Mouse (Mus musculus) kidney, embryonic 16.5 days (tissue): Measurements from ENCODE around the gene Rpl36al. TPM values are rescaled to one million over a fixed set of nuclear protein-coding genes. Genes with fewer than 3 reads are reported as not detected.
A peak's percentile ranks its signal among the peaks of the same experiment; 100 is the strongest.

ENCODE experiments used
- ATAC-seq: fragments of 200-750 bp; cut with Nextera tagmentation; 2 replicates; pipeline ENCODE4 v1.8.0; 2017; ENCODE audit warnings: moderate TSS enrichment; ENCODE audit not compliant: low FRiP score, low TSS enrichment
- H3K27ac ChIP-seq: fragments of 300-500 bp; sonication (generic); 2 replicates; pipeline ENCODE4 v1.5.1; 2014; ENCODE audit warnings: low read length
- H3K27me3 ChIP-seq: fragments of 300-500 bp; sonication (generic); 2 replicates; pipeline ENCODE4 v1.6.1; 2014; ENCODE audit warnings: low read length, control low read depth, mixed read lengths; ENCODE audit not compliant: insufficient read depth
- H3K36me3 ChIP-seq: fragments of 300-500 bp; sonication (generic); 2 replicates; pipeline ENCODE4 v1.6.1; 2014; ENCODE audit warnings: low read length, control low read depth, mixed read lengths; ENCODE audit not compliant: insufficient read depth
- H3K4me1 ChIP-seq: fragments of 300-500 bp; sonication (generic); 2 replicates; pipeline ENCODE4 v1.6.1; 2014; ENCODE audit warnings: low read length, control low read depth, mixed read lengths; ENCODE audit not compliant: insufficient read depth
- H3K4me2 ChIP-seq: fragments of 300-500 bp; sonication (generic); replicated peaks from 2 replicates; pipeline ENCODE4 v1.6.1; 2014; ENCODE audit warnings: low read depth, low read length
- H3K4me3 ChIP-seq: fragments of 300-500 bp; sonication (generic); 2 replicates; pipeline ENCODE4 v1.5.1; 2014; ENCODE audit warnings: mild to moderate bottlenecking, low read length
- H3K9ac ChIP-seq: fragments of 300-500 bp; sonication (generic); replicated peaks from 2 replicates; pipeline ENCODE4 v1.6.1; 2014; ENCODE audit warnings: low read length
- H3K9me3 ChIP-seq: fragments of 300-500 bp; sonication (generic); 2 replicates; pipeline ENCODE4 v1.6.1; 2016; ENCODE audit warnings: low read length, control low read depth
- WGBS: fragments of 180-500 bp; shearing (Covaris S2); extraction: QIAGEN DNeasy Blood & Tissue Kit; methylation state at CpG from one replicate; pipeline ENCODE4 v1.1.7; 2014; 5-methylcytosine and 5-hydroxymethylcytosine counted together
- polyA plus RNA-seq: library from polyadenylated mRNA; unstranded; fragments of >200 nt; fragmentation: Nextera tagmentation; extraction: Ambion mirVana; gene quantifications from 2 replicates; pipeline ENCODE4 v1.2.1, GENCODE M21; 2015

Gene Rpl36al
- polyA plus RNA-seq, 1 experiment from 2014 or later = 471 TPM

DNA sequence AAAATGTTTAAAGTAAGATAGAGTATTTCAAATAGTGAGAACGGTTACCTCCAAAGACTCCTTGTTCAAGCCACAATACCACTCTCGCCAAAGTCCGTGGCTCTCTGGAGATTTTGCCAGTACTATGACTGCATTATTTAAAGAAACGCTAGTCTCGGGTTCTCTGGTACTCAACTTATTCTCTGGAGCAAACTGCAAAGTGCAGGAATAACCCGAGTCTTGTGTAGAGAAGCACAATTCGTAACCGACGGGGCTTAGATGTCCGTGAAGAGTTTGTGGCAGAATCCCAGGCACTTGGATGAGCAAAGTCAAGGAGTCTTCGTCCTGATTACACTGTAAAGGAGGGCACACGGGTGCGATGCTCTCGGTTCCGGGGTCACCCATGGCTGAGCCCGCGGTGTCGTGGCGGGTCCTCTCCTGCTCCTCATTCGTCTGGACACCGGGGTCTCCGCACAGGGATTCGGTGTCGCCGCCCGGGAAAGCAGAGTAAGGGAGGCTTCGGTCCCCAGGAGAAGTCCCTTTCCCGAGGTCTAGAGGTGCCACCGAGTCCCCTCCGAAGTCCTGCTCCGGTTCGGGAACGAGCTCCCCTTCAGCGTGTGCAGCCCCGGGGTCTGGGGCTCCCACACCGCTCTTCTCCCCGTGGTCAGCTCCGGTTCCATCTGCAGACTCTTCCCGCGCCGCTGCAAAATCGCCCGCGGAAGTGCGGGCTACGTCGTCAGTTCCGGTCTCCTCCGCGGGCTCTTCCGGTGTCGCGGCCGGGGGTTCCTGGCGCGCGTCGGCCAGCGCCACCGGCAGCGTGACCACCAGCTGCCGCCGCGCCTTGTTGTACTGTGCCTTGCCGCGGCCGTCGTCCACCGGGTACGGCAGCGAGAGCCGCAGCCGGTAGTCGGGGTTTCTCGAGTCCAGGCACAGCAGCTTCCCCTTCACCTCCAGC lies 12.8 kb upstream of the Rpl36al start, which contains the start of gene Gm49383:
Gene Gm49383, minus strand, starts transcription at position 661 of the 934 bp plus-strand sequence.
- peaks cover 21% of the 10 kb centered on the region for H3K4me1 ChIP-seq
- H3K4me3 ChIP-seq = peak within 1 kb of the TSS; percentile 95
- H3K9ac ChIP-seq = peak within 1 kb of the TSS; percentile 90
- WGBS = under 1% methylated on average over 75 of the region's 75 CpGs
- ATAC-seq = peak; percentile 76
- no peaks in the 10 kb centered on the region for H3K9me3 ChIP-seq
- peaks cover 12% of the 10 kb centered on the region; the same call in 1 of the 2 replicates for H3K36me3 ChIP-seq
- peak within 1 kb of the TSS; percentile 97 for H3K4me2 ChIP-seq
- peak within 1 kb of the TSS; percentile 90 for H3K27ac ChIP-seq
- H3K27me3 ChIP-seq = no peaks in the 10 kb centered on the region

DNA sequence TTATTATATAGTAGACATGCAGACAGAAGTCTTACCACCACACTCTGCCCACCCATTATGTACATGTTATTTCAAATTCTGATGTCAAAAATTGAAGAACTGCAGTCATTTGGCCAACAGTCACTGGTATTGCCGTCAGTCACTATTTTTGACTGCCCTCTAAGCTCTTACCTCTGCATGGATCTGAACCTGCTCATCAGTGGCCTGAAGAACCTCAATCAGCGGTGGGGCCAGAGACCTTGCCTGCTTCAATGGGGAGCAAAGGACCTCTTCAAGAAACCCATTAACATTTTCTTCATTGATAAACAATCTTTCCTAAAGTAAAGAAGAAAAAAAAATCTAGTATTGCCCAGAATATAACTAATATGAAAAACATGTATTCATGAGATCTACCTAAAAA lies 8.8 kb upstream of the Rpl36al start:
- Histone ChIP-seq H3K4me3 (no peak overlapping the region), H3K9me3 (no peaks in the 10 kb centered on the region), H3K9ac (no peak overlapping the region), H3K36me3 (peaks cover 24% of the 10 kb centered on the region), H3K4me2 (no peak overlapping the region), H3K4me1 (peaks cover 9% of the 10 kb centered on the region), H3K27me3 (no peaks in the 10 kb centered on the region), H3K27ac (no peak overlapping the region)
- ATAC-seq = no peak
- 92% methylated on average over 2 of the region's 2 CpGs for WGBS

DNA sequence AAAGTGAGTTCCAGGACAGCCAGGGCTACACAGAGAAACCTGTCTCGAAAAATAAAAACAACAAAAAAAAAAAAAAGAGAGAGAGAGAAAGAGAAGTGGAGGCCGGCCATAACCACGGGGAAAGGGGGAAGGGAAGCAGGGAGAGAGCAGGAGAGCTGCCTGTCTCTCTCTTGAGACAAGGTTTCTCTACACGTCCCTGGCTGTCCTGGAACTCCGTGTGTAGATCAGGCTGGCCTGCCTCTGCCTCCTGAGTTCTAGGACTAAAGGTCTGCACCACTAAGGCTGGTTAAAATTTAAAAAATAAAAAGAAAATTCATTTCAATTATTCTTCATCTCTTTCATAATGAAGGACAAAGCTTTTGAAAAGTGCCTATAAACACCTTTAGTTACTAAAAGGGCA lies 7.5 kb upstream of the Rpl36al start:
- no peaks in the 10 kb centered on the region for H3K9me3 ChIP-seq
- no peak overlapping the region for H3K4me2 ChIP-seq
- no peak overlapping the region for H3K4me3 ChIP-seq
- WGBS = 89% methylated on average over 5 of the region's 5 CpGs
- no peak for ATAC-seq
- H3K4me1 ChIP-seq = peaks cover 18% of the 10 kb centered on the region
- H3K36me3 ChIP-seq = peaks cover 24% of the 10 kb centered on the region
- H3K9ac ChIP-seq = no peak overlapping the region
- no peaks in the 10 kb centered on the region for H3K27me3 ChIP-seq
- no peak overlapping the region for H3K27ac ChIP-seq

DNA sequence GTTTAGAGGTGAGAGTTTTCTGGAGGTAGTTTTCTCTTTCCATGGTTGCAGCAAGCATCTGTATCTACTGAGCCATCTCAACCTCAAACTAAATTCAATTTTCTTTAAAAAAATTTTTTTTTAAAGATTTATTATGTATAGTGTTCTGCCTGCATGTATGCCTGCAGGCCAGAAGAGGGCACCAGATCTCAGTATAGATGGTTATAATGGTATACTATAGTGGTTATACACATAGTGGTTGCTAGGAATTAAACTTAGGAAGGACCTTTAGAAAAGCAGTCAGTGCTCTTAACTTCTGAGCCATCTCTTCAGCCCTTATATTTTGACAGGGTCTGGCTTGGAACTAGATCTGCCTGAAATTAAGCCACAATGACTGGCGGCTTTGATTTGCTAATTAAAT lies 6.6 kb upstream of the Rpl36al start:
- Histone ChIP-seq H3K36me3 (peaks cover 24% of the 10 kb centered on the region), H3K27me3 (no peaks in the 10 kb centered on the region), H3K4me1 (peaks cover 15% of the 10 kb centered on the region), H3K4me2 (no peak overlapping the region), H3K9ac (no peak overlapping the region), H3K9me3 (no peaks in the 10 kb centered on the region), H3K27ac (no peak overlapping the region), H3K4me3 (no peak overlapping the region)
- no peak for ATAC-seq
- 88% methylated on average over 1 of the region's 1 CpGs for WGBS

GRCm38 (mm10) chr12:69190074-69190473 lies 6.2 kb upstream of the Rpl36al start:
- Histone ChIP-seq H3K27ac (no peak overlapping the region), H3K36me3 (peaks cover 24% of the 10 kb centered on the region), H3K27me3 (no peaks in the 10 kb centered on the region), H3K9ac (no peak overlapping the region), H3K4me3 (no peak overlapping the region), H3K4me2 (no peak overlapping the region), H3K4me1 (peaks cover 17% of the 10 kb centered on the region), H3K9me3 (no peaks in the 10 kb centered on the region)
- WGBS = 90% methylated on average over 9 of the region's 9 CpGs
- ATAC-seq = no peak

DNA sequence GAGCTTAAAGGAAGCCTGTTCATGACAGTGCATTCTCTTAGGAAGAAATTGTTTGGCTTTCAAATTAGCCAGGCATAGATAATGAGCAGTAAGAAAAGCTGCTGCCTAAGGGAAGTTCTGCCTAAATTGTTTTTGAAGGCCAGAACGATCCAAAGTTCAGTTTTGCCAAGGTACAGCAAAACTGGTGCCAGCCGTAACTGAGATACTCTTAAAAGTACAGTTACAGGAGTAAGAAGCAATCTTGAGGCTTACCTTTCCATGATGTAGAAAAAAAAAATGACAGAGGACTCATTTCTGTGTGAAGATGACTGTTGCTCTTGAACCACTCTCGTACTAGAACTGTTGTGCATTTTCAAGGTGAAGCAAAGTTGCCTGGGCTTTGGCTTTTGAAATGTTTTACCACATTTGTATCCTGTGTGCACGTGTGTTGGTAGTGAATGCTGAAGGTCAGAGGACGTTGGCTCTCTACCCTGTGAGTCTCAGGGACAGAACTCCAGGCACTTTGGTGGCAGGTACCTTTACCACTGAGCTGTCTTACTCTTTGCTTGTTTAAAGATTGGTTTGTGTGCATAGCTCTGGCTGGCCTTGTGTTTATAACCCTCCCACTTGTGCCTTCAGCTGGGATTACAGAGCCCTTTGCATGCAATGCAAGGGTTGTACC lies 3.1 kb upstream of the Rpl36al start:
- 63% methylated on average over 5 of the region's 5 CpGs for WGBS
- Histone ChIP-seq H3K27me3 (no peaks in the 10 kb centered on the region), H3K9ac (peak overlapping the region; percentile 41), H3K27ac (no peak overlapping the region), H3K4me3 (peak overlapping the region; percentile 22), H3K36me3 (peaks cover 28% of the 10 kb centered on the region), H3K4me1 (peaks cover 20% of the 10 kb centered on the region), H3K4me2 (peak overlapping the region; percentile 23), H3K9me3 (no peaks in the 10 kb centered on the region)
- ATAC-seq = no peak

DNA sequence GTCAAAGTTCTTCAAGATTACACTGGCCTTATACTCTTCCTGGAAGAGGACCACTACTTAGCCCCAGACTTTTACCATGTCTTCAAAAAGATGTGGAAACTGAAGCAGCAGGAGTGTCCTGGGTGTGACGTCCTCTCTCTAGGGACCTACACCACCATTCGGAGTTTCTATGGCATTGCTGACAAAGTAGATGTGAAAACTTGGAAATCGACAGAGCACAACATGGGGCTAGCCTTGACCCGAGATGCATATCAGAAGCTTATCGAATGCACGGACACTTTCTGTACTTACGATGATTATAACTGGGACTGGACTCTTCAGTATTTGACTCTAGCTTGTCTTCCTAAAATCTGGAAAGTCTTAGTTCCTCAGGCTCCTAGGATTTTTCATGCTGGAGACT lies 1.5 kb upstream of the Rpl36al start:
- Histone ChIP-seq H3K27ac (no peak overlapping the region), H3K27me3 (no peaks in the 10 kb centered on the region), H3K4me3 (peak overlapping the region; percentile 86), H3K9me3 (no peaks in the 10 kb centered on the region), H3K36me3 (peaks cover 22% of the 10 kb centered on the region), H3K9ac (peak overlapping the region; percentile 84), H3K4me1 (peaks cover 20% of the 10 kb centered on the region), H3K4me2 (peak overlapping the region; percentile 95)
- 64% methylated on average over 7 of the region's 7 CpGs for WGBS
- ATAC-seq = no peak

DNA sequence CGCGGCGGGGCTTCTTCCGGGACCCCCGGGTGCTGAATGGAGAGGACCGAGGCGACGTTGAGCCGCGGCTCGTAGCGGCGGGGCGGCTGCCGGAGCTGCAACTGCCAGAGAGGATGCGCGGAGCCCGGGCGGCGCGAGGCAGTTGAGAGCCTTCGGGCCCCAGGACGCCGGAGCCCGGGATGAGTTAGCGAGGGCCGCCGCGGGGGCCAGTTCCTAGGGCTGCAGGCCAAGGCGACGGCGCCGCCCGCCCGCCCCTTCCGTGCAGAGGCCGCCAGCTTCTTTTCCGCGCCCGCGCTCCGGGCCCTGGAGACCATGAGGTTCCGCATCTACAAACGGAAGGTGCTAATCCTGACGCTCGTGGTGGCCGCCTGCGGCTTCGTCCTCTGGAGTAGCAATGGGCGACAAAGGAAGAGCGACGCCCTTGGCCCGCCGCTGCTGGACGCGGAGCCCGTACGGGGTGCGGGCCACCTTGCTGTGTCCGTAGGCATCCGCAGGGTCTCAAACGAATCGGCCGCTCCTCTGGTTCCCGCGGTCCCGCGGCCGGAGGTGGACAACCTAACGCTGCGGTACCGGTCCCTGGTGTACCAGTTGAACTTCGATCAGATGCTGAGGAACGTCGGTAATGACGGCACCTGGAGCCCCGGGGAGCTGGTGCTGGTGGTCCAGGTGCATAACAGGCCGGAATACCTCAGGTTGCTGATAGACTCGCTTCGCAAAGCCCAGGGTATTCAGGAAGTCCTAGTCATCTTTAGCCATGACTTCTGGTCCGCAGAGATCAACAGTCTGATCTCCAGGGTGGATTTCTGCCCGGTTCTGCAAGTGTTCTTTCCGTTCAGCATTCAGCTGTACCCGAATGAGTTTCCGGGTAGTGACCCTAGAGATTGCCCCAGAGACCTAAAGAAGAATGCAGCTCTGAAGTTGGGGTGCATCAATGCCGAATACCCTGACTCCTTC lies 736 bp upstream of the Rpl36al start:
- H3K9ac ChIP-seq = peak overlapping the region; percentile 84
- no peaks in the 10 kb centered on the region for H3K9me3 ChIP-seq
- peak overlapping the region; percentile 86 for H3K4me3 ChIP-seq
- ATAC-seq = peak; percentile 59
- H3K27me3 ChIP-seq = no peaks in the 10 kb centered on the region
- H3K36me3 ChIP-seq = peaks cover 15% of the 10 kb centered on the region; the same call in 1 of the 2 replicates
- peak overlapping the region; percentile 93 for H3K27ac ChIP-seq
- H3K4me1 ChIP-seq = peaks cover 20% of the 10 kb centered on the region
- 2% methylated on average over 77 of the region's 86 CpGs for WGBS
- H3K4me2 ChIP-seq = peak overlapping the region; percentile 95

GRCm38 (mm10) chr12:69181800-69182199 lies 2.1 kb downstream of the Rpl36al start:
- H3K27ac ChIP-seq = no peak overlapping the region
- H3K9me3 ChIP-seq = no peaks in the 10 kb centered on the region
- H3K9ac ChIP-seq = no peak overlapping the region
- no peak overlapping the region for H3K4me3 ChIP-seq
- ATAC-seq = no peak
- H3K4me1 ChIP-seq = peaks cover 13% of the 10 kb centered on the region
- no peak overlapping the region for H3K4me2 ChIP-seq
- 88% methylated on average over 4 of the region's 4 CpGs for WGBS
- no peaks in the 10 kb centered on the region for H3K27me3 ChIP-seq
- H3K36me3 ChIP-seq = peaks cover 17% of the 10 kb centered on the region; the same call in 1 of the 2 replicates
